Comparison of ENCODE assay signal across 14 mouse cellular contexts in the genomic region with DNA sequence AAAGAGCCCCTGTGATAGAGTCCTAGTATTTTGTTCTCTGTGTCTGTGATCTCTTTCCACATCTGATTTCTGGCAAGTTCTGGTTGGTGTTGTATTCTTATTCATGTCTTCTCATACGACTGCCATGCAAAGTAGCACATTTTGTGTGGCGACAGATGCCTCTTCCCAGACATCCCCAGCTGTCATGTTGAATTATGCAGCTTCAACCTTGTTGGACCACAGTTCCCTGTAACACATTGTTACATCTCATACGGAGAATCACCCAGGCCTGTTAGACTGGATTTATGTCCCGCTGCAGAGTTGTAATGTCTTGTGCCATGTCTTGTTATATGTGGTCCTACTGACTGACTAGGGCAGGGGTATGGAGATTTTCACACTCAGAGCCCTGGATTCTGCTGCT.
"Had no signal": no experiment of that assay in that cellular context is flagged by ENCODE, and none has a peak within 500 bp of the region (broad histone marks: within the 10 kb centered on the region; RNA-seq: fewer than 3 reads in every experiment).

No protein-coding gene starts in this region.

- ATAC-seq: lung, postnatal 0 days; midbrain, embryonic 13.5 days had no signal

- H3K27me3 ChIP-seq: liver, embryonic 15.5 days; midbrain, embryonic 13.5 days; neural tube, embryonic 15.5 days had no signal

- DNase-seq: kidney, adult 11 months; kidney, postnatal 10 days; lung, adult 2 months; lung, postnatal 36 days; right cerebral cortex, postnatal 14 days; thymus, postnatal 4 days had no signal

- H3K4me1 ChIP-seq: limb, embryonic 10.5 days; liver, embryonic 15.5 days; midbrain, embryonic 13.5 days; neural tube, embryonic 15.5 days had no signal

- H3K36me3 ChIP-seq: limb, embryonic 10.5 days; liver, embryonic 15.5 days; midbrain, embryonic 13.5 days; neural tube, embryonic 15.5 days had no signal

- H3K4me3 ChIP-seq: left cerebral cortex, adult 2 months; limb, embryonic 10.5 days; liver, embryonic 15.5 days; midbrain, embryonic 13.5 days; myocyte; neural tube, embryonic 15.5 days had no signal

- H3K4me2 ChIP-seq: liver, embryonic 11.5 days; liver, embryonic 15.5 days; midbrain, embryonic 13.5 days; neural tube, embryonic 15.5 days had no signal

- H3K9ac ChIP-seq: liver, embryonic 15.5 days; midbrain, embryonic 13.5 days; neural tube, embryonic 15.5 days had no signal

- H3K27ac ChIP-seq: limb, embryonic 10.5 days; liver, embryonic 15.5 days; midbrain, embryonic 13.5 days; neural tube, embryonic 15.5 days had no signal

- H3K9me3 ChIP-seq: limb, embryonic 10.5 days; liver, embryonic 15.5 days; midbrain, embryonic 13.5 days; neural tube, embryonic 15.5 days had no signal
